Mouse (Mus musculus): Measurements from ENCODE around the gene Syne3. TPM values are rescaled to one million over a fixed set of nuclear protein-coding genes. Genes with fewer than 3 reads are reported as not detected.

Syne3 gene
- total RNA-seq, 2 experiments from 2014 or later: 0.79 to 0.81 TPM

DNA sequence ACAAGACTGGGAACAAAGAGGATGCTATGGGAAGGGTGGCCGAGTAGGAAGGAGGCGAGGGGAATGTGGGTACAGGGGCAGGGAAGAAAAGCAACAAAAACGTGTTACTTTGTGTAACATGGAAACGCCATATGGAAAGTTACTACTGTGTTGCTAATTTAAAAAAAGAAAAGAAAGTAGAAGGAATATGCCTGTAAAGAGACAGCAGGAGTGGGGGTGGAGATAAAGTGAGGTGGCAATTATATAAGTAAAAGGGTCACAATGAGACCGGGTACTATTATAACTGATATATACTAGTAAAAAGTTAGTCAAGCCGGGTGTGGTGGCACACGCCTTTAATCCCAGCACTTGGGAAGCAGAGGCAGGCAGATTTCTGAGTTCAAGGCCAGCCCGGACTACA, 92.8 kb downstream of the Syne3 start:
- no peak for DNase-seq (ENCODE audit: extremely low spot score in 1 of 2, low spot score in 2 of 2)

GRCm38 (mm10) chr12:104915681-104916080, 93.9 kb downstream of the Syne3 start:
- no peak for DNase-seq (ENCODE audit: extremely low spot score in 1 of 2, low spot score in 2 of 2)
- intact Hi-C loops (cut with DNase I): no loop called here

More for the DNA sequence above, 92.8 kb downstream of the Syne3 start:
- intact Hi-C loops (cut with DNase I): no loop called here

DNA sequence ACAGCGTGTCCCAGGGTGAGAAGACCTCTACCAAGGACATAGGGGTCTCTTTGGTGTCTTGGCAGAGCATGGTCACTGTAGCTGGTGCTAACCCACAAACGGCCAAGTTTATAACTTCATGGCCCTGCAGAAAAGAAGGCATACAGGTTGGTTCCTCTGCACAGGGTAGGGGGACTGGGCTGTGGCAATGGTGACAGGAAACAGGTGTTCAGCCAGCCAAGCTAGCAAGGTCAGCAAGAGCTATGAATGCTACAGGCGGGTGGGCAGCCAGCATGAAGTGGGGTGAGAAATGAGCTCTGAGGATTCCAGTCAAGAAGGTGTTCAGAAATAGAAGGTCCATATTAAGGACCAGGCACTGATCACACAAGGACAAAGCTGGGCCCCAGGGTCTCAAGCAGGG, 96.6 kb downstream of the Syne3 start:
- no peak for DNase-seq (ENCODE audit: extremely low spot score in 1 of 2, low spot score in 2 of 2)
- intact Hi-C loops (cut with DNase I): no loop called here

DNA sequence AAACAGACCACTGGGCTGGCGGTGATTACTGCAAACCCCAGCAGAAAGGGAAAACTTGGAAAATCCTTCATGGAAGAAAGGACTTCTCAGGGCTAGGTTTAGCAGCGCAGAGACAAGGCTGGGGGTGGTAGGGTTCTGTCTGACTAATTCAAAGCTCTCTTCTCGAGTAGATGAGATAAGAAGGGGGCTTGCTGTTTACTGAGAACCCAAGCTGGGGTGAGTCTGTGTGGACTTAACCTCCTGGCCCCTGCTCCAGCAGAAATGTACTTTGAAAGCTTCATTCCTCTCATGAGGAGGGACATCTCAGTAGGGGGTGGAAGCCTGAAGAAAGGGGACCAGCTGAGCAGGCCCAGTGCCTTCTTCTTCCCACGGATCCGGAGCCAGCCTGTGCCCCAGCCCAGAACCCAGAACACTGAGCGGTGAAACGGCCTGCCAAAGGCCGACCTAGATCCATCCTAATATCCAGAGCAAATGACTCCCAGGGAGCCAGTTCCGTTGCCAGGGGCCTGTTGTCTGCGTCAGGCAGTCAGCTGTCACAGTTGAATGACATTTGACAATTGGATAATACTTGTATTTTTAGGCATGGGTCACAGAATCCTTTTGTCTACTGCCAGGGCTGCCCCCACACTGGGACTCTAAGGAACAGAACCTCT, 97.2 kb downstream of the Syne3 start:
- intact Hi-C loops (cut with DNase I): no loop called here
- DNase-seq (ENCODE audit: extremely low spot score in 1 of 2, low spot score in 2 of 2): peak; percentile 43 to 54

DNA sequence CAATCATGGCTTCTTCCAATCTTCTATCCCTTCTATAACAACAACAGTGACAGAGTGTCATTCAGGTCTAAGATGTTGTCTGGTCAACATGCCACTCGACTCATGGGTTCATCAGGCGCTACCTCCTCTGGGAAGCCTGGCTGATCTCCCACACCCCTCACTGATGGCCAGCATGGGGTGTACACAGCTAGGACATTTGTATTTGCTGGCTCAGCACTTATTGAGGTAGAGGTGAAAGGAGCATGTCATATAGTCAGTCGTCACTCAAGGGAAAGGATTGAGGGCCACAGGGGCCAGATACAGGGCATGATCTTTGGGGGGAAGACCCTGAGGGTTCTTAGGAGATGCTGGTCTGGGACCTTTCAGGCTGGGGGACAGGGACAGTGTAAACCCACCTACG, 99.9 kb downstream of the Syne3 start:
- no peak for DNase-seq (ENCODE audit: extremely low spot score in 1 of 2, low spot score in 2 of 2)
- intact Hi-C loops (cut with DNase I): no loop called here

DNA sequence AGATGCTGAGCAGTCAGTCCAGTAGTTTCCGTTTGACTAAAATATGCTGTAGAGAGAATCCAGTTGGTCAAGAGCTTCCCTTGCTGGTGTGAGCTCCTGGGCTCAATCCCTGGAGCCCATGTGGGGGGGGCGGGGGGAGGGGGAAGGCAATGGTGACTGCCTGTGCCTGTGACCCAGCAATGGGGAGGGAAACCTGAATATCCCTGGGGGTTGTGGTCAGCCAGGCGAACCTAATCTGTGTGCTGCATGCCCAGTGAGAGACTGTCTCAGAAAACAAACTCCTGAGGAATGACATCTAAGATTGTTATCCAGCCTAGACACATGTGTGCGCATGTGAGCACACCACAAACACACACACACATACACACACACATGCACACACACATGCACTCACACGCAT, 100.6 kb downstream of the Syne3 start:
- intact Hi-C loops (cut with DNase I): no loop called here
- DNase-seq (ENCODE audit: extremely low spot score in 1 of 2, low spot score in 2 of 2): no peak

GRCm38 (mm10) chr12:104908024-104908781, 101.4 kb downstream of the Syne3 start:
- no peak for DNase-seq (ENCODE audit: extremely low spot score in 1 of 2, low spot score in 2 of 2)
- intact Hi-C loops (cut with DNase I): no loop called here

DNA sequence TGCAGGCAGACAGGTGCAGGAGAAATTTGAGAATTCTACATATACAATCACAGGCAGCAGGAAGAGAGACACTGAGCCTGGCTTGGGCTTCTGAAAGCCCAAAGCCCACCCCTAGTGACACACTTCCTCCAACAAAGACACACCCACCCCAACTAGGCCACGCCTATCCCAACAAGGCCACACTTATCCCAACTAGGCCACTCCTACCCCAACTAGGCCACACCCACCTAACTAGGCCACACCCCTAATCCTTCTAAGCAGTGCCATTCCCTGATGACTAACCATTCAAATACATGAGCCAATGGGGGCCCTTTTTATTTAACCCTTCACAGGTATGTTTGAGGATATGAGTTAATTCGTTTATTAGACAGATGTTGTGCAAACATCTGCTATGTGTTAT, 102.5 kb downstream of the Syne3 start:
- intact Hi-C loops (cut with DNase I): no loop called here
- DNase-seq (ENCODE audit: extremely low spot score in 1 of 2, low spot score in 2 of 2): no peak

DNA sequence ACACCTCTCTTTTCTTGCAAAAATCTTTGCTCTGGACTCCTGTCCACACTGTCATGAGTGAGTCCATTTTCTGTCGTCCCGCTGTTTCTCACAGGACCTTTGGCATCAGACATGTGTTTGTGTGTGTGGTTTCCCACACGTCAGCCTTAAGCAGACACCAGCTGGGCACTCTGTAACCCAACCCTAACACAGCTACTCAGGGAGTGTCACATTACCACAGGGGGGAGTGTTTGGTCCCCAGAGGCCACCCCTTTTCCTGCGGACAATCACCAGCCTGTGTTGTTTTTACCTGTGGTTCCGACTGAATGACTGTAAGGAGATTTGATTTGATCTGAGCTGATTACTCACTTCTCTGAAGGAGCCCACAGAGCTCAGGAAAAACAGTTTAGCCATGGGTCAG, 105.5 kb downstream of the Syne3 start:
- DNase-seq (ENCODE audit: extremely low spot score in 1 of 2, low spot score in 2 of 2): no peak
- intact Hi-C loops (cut with DNase I): no loop called here

DNA sequence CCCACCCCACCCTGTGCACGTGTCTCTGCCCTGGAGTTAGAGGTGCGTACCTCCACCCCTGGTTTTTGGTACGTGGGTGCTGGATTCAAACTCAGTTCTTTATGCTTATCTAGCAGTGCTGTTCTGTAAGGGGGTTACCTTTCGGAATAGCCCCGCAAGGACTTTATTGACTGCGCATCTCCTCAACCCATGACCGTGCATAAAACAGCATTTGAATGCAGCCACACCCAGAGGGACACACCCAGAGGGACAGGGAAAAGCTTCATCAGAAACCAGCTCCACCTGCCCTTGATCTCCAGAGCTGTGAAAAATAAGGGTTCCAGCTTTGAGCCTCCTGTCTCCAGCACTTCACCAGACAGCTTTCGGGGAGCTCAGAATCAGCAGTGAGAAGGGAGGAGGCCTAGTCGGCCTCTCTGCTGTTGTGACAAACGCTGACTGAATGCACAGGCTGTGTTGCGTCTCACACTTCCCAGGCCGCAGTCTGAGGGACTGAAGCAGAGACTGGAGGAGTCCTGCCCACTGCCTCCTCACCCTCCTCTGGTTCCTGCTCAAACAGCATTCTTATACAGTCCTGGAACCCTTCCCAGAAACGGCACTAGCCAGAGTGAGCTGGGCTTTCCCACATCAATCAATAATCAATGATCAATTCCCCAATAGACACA, 107.1 kb downstream of the Syne3 start:
- intact Hi-C loops (cut with DNase I): no loop called here
- no peak for DNase-seq (ENCODE audit: extremely low spot score in 1 of 2, low spot score in 2 of 2)

DNA sequence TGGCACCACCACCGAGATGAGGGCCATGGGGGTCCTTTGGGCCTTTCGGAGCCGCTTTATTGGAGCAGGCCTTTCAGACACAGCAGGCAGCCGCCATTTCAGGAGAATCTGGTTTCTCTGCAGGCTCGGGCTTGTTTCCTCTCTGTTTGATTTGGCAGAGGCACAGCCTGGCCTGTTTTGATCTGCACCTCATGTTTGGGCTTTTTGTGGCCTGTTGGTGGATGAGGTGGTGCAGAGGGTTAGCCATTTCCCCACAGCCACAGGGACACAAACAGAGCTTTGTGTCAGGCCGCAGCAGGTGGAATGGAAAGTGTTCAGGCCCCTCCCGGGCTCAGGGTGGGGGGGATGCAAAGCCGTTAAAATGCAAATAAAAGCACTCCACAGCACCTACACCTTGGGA, 108.3 kb downstream of the Syne3 start:
- intact Hi-C loops (cut with DNase I): no loop called here

DNA sequence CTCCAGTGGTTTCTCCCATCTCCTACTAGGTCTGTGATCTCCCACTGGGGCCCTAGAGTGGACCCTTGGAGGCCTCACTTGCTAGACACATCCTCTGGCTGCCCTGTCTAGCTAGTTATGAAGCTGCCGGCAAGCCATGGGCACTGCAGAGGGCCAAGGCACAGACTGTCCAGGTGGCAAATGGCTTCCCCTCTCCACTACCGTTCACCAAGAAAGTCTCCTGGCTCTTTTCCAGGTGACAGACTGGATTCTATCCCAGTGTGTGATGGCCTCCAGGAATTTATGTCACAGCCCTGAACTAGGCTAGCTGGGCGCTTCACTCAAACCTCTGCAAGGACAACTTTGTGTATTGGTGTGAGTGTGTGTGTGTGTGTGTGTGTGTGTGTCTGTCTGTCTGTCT, 109.8 kb downstream of the Syne3 start:
- intact Hi-C loops (cut with DNase I): no loop called here
- DNase-seq (ENCODE audit: extremely low spot score in 1 of 2, low spot score in 2 of 2): no peak

More for the DNA sequence above, 108.3 kb downstream of the Syne3 start:
- DNase-seq (ENCODE audit: extremely low spot score in 1 of 2, low spot score in 2 of 2): peak in 1 of 2 experiments; percentile 64

- intact Hi-C loops (cut with DNase I): no loop called here
- no peak for DNase-seq (ENCODE audit: extremely low spot score in 1 of 2, low spot score in 2 of 2)
These were observed 110.4 kb downstream of the Syne3 start for GRCm38 (mm10) chr12:104899161-104899560.

DNA sequence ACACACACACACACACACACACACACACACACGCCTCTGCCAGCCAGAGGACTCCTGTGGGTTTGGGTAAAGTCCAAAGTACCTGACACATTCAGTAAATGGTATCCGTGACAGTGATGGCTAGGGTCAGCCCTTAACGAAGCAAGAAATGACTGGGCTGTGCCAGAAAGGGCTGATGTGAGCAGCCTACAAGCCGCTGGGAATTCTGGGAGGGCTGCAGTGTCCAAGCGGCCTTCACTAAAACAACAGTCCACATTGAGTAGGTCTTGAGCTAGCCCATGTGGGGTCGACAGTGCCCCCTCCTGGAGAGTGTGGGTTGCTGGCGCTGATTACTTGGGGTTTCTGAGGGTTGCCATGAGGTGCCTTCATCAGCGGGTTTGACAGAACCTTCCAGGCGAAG, 110.9 kb downstream of the Syne3 start:
- intact Hi-C loops (cut with DNase I): no loop called here
- no peak for DNase-seq (ENCODE audit: extremely low spot score in 1 of 2, low spot score in 2 of 2)

DNA sequence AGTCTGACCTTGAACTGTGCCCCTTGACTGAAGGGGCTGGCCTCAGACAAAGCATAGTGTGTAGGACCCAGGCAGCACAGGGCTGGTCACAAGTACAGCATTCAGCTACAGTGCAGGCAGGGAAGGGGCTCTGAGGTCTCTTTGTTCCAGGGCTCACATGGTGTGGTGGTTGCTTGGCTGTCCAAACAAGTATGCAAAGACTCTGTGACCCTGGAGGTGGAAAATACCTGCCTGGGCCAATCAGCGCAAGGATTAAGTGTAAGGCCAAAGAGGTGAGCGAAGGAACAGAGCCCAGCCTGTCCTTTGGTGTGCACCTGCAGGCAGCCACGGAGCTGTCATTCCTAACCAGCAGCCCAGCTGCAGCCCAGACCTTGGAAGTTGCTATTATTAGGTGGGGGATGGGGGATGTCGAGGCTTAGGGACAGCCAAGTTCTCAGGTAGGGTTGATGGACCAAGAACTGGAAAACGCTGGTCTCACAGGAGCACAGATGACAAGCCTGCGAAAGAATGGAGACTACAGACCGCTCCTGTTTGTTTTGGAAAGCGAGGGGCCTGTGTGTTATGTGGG, 112.5 kb downstream of the Syne3 start:
- DNase-seq (ENCODE audit: extremely low spot score in 1 of 2, low spot score in 2 of 2): no peak

GRCm38 (mm10) chr12:104896640-104897039, 113.0 kb downstream of the Syne3 start:
- no peak for DNase-seq (ENCODE audit: extremely low spot score in 1 of 2, low spot score in 2 of 2)
- intact Hi-C loops (cut with DNase I): no loop called here

More for the DNA sequence above, 112.5 kb downstream of the Syne3 start:
- intact Hi-C loops (cut with DNase I): no loop called here

DNA sequence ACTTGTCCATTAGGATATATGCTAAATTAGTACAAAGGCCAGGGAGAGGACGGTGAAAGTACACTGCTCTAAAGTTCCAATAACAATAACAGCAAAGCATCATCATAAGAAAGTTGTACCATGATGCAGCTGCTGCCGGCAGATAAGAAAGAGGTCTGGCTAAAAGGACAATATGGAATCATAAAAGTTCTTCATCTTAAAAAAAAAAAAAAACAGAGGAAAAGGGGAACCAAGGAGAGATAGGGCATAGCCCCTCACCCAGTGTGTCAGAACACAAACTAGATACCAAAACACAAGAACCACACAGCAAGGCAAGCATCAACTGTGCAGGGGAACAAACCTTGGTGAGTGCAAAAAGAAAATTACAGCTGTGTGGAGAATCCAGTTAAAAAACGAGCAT, 117.4 kb downstream of the Syne3 start:
- intact Hi-C loops (cut with DNase I): no loop called here
- DNase-seq (ENCODE audit: extremely low spot score in 1 of 2, low spot score in 2 of 2): no peak

DNA sequence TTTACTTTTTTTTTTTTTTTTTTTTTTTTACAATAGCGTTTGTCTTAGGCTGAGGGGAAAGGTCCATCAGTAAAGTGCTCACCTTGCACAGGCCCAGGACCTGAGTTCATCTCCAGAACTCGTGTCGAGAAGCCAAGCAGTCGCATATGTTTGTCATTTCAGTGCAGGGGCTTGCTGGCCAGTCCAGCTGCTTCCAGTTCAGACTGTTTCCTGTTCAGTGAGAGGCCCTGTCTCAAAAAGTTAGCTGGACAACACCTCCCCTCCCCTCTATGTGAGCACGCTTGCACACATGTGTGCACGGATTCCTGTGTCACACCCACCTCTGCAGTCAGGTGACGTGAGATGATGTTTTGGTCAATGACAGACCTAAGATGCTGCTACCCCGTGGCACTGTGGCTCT, 119.5 kb downstream of the Syne3 start:
- intact Hi-C loops (cut with DNase I): no loop called here
- DNase-seq (ENCODE audit: extremely low spot score in 1 of 2, low spot score in 2 of 2): no peak

DNA sequence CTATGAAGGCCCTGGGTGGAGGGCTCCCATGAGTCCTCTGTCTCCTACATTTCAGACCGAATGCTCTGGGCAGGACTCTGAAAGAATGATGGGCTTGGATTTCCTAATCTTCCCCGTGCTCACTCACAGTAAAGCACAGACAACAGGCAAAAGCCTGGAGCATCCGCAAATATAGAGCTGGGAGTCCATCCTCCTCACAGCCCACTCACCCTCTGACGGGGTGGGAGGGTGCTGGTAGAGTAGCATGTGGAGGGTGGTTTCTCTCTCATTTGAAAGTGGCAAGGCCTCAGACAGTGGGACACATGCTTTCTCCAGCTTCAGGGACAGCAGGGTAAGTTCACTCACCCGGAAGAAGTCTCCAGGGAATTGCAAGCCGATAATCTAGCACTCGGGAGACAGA, 123.5 kb downstream of the Syne3 start:
- DNase-seq (ENCODE audit: extremely low spot score in 1 of 2, low spot score in 2 of 2): peak in 1 of 2 experiments; percentile 11
- intact Hi-C loops (cut with DNase I): no loop called here

- intact Hi-C loops (cut with DNase I): no loop called here
- no peak for DNase-seq (ENCODE audit: extremely low spot score in 1 of 2, low spot score in 2 of 2)
These were observed 127.1 kb downstream of the Syne3 start for GRCm38 (mm10) chr12:104882533-104882932.
